Mouse (Mus musculus): ENCODE measurements around the gene Plod2. TPM values are rescaled to one million over a fixed set of nuclear protein-coding genes. Genes with fewer than 3 reads are reported as not detected.

Plod2 gene
- polyA plus RNA-seq, 1 experiment from 2014 or later, result 42.1 TPM

- H3K4me3 ChIP-seq (ENCODE audit: low read length), result no peak overlapping the region
- no peaks in the 10 kb centered on the region for H3K36me3 ChIP-seq (ENCODE audit: insufficient read depth, low read length)
- no peak overlapping the region for H3K4me2 ChIP-seq (replicated peaks; ENCODE audit: low read depth, low read length)
- H3K27me3 ChIP-seq (ENCODE audit: insufficient read depth, low read length), result no peaks in the 10 kb centered on the region
- H3K27ac ChIP-seq (ENCODE audit: low read length), result no peak overlapping the region
- H3K9ac ChIP-seq (replicated peaks; ENCODE audit: low read length), result no peak overlapping the region
- H3K9me3 ChIP-seq (ENCODE audit: low read length), result no peaks in the 10 kb centered on the region; the same call in 1 of the 2 replicates
- 70% methylated on average over 3 of the region's 3 CpGs for WGBS
- H3K4me1 ChIP-seq (ENCODE audit: insufficient read depth, low read length), result peaks cover 9% of the 10 kb centered on the region
- no peak for ATAC-seq (ENCODE audit: low FRiP score, low TSS enrichment)
These were observed 24.2 kb downstream of the Plod2 start for GRCm38 (mm10) chr9:92566234-92566633.

DNA sequence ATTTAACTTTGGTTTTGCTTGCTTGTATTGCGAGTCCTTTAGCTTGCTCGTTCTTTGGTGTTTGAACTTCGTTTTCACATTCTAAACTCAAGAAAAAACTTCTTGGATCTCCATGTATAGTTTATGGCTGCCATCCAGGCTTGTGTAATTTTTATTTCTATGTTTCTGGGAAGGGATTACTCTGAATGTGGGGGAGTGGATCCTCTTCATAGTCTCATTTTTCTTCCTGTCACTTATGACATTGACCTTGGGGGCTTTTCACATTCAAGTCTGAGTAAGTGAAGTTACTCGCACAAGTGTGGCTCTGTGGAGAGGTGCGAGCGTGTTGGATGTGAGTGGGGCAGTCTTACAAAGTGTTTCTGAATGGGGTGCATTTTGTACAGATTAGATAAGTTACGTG, 25.5 kb downstream of the Plod2 start:
- no peaks in the 10 kb centered on the region for H3K36me3 ChIP-seq (ENCODE audit: insufficient read depth, low read length)
- H3K4me3 ChIP-seq (ENCODE audit: low read length), result no peak overlapping the region
- WGBS, result 67% methylated on average over 7 of the region's 7 CpGs

DNA sequence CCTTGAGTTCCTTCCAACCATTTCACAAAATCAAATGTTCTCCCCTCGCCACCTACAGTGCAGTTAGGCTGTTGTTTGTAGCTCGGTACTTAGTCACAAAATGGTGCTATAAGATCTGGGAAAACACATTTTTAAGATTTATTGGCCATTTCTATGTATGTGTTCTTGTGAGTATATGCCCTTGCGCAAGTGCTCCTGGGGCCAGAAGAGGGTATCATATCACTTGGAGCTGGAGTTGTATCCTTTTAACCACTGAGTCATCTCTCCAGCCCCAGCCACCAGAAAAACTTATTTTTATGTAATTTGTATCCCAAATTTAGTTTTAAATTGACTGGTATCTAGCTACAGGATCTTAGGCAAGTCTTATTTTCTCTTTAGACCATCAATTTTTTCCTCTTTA, 26.8 kb downstream of the Plod2 start:
- Histone ChIP-seq H3K36me3 (ENCODE audit: insufficient read depth, low read length) (no peaks in the 10 kb centered on the region), H3K4me3 (ENCODE audit: low read length) (no peak overlapping the region), H3K4me2 (replicated peaks; ENCODE audit: low read depth, low read length) (no peak overlapping the region), H3K9ac (replicated peaks; ENCODE audit: low read length) (no peak overlapping the region), H3K4me1 (ENCODE audit: insufficient read depth, low read length) (peaks cover 7% of the 10 kb centered on the region; the same call in 1 of the 2 replicates), H3K9me3 (ENCODE audit: low read length) (no peaks in the 10 kb centered on the region; the same call in 1 of the 2 replicates), H3K27me3 (ENCODE audit: insufficient read depth, low read length) (no peaks in the 10 kb centered on the region), H3K27ac (ENCODE audit: low read length) (no peak overlapping the region)
- 97% methylated on average over 3 of the region's 3 CpGs for WGBS
- no peak for ATAC-seq (ENCODE audit: low FRiP score, low TSS enrichment)

More for the DNA sequence above, 25.5 kb downstream of the Plod2 start:
- H3K9me3 ChIP-seq (ENCODE audit: low read length), result no peaks in the 10 kb centered on the region; the same call in 1 of the 2 replicates
- H3K4me1 ChIP-seq (ENCODE audit: insufficient read depth, low read length), result peaks cover 7% of the 10 kb centered on the region; the same call in 1 of the 2 replicates
- H3K27ac ChIP-seq (ENCODE audit: low read length), result no peak overlapping the region
- H3K4me2 ChIP-seq (replicated peaks; ENCODE audit: low read depth, low read length), result no peak overlapping the region
- no peak for ATAC-seq (ENCODE audit: low FRiP score, low TSS enrichment)
- no peaks in the 10 kb centered on the region for H3K27me3 ChIP-seq (ENCODE audit: insufficient read depth, low read length)
- no peak overlapping the region for H3K9ac ChIP-seq (replicated peaks; ENCODE audit: low read length)

DNA sequence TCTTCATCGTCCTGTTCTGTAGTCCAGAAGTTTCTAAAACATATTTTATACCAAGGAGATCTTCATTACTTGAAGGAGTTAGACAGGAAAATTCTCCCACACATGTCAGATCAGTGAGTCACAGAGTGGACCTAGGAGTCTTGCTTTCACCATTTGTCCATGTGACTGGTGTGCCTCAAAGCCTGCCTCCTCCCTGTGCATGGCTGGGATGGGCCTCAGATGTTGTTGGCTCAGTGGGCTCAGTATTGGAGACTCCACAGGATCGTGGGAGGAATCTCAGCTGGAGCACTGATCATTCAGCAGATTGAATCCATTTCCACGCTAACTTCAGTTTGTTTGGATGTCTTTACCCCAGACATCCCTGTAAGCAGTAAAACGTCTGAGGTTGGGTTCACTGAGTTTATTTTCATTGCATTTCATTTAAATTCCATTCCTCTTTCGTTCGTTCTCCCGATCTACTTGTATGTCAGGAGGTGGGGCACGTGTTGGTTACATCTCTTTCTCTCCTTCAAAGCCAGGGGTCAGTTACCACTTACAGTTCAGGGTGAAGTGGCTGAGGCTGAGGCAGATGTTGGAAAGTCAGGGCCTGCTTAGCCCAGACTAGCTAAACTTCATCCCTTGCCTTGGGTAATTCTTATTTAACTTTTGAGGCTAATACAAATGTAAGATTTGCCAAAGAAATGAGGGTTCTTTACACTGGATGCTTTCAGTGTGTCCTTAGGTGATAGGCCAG, 30.5 kb downstream of the Plod2 start:
- no peak overlapping the region for H3K4me3 ChIP-seq (ENCODE audit: low read length)
- no peak for ATAC-seq (ENCODE audit: low FRiP score, low TSS enrichment)
- no peaks in the 10 kb centered on the region for H3K27me3 ChIP-seq (ENCODE audit: insufficient read depth, low read length)
- 44% methylated on average over 8 of the region's 8 CpGs for WGBS
- 0 out of 2 replicates have a peak, but pooled peaks cover 3% of the 10 kb centered on the region for H3K36me3 ChIP-seq (ENCODE audit: insufficient read depth, low read length)
- H3K9me3 ChIP-seq (ENCODE audit: low read length), result no peaks in the 10 kb centered on the region
- no peak overlapping the region for H3K4me2 ChIP-seq (replicated peaks; ENCODE audit: low read depth, low read length)
- H3K27ac ChIP-seq (ENCODE audit: low read length), result no peak overlapping the region
- H3K4me1 ChIP-seq (ENCODE audit: insufficient read depth, low read length), result no peaks in the 10 kb centered on the region; the same call in 1 of the 2 replicates
- H3K9ac ChIP-seq (replicated peaks; ENCODE audit: low read length), result no peak overlapping the region

DNA sequence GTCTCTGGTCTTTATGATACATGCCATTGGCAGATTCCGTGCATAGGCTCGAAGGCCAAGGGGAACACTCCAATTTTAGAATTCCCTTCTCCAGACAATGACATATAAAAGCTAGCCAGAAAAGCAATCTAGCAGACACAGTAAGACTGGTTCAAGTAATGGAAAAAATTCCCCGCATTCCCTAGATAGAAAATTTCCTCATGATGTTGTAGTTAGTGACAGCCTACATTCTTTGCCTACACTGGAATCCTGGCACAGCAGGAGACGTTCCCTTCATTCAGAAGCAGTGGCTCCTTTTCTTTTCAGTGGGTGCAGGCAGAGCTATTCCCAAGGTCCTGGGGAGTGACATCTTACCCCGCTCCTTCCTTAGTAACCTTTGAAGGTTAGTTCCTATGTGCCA, 41.9 kb downstream of the Plod2 start:
- no peaks in the 10 kb centered on the region for H3K9me3 ChIP-seq (ENCODE audit: low read length)
- no peak overlapping the region for H3K4me2 ChIP-seq (replicated peaks; ENCODE audit: low read depth, low read length)
- no peak overlapping the region for H3K4me3 ChIP-seq (ENCODE audit: low read length)
- peaks cover 10% of the 10 kb centered on the region for H3K36me3 ChIP-seq (ENCODE audit: insufficient read depth, low read length)
- H3K27ac ChIP-seq (ENCODE audit: low read length), result no peak overlapping the region
- no peak overlapping the region for H3K9ac ChIP-seq (replicated peaks; ENCODE audit: low read length)
- ATAC-seq (ENCODE audit: low FRiP score, low TSS enrichment), result no peak
- H3K4me1 ChIP-seq (ENCODE audit: insufficient read depth, low read length), result no peaks in the 10 kb centered on the region
- H3K27me3 ChIP-seq (ENCODE audit: insufficient read depth, low read length), result no peaks in the 10 kb centered on the region
- 93% methylated on average over 5 of the region's 5 CpGs for WGBS

GRCm38 (mm10) chr9:92586025-92586424, 44.0 kb downstream of the Plod2 start:
- H3K4me1 ChIP-seq (ENCODE audit: insufficient read depth, low read length), result no peaks in the 10 kb centered on the region
- 80% methylated on average over 1 of the region's 1 CpGs for WGBS
- no peak overlapping the region for H3K9ac ChIP-seq (replicated peaks; ENCODE audit: low read length)
- no peaks in the 10 kb centered on the region for H3K27me3 ChIP-seq (ENCODE audit: insufficient read depth, low read length)
- peaks cover 10% of the 10 kb centered on the region for H3K36me3 ChIP-seq (ENCODE audit: insufficient read depth, low read length)
- H3K4me2 ChIP-seq (replicated peaks; ENCODE audit: low read depth, low read length), result no peak overlapping the region
- no peak for ATAC-seq (ENCODE audit: low FRiP score, low TSS enrichment)
- H3K9me3 ChIP-seq (ENCODE audit: low read length), result no peaks in the 10 kb centered on the region
- H3K27ac ChIP-seq (ENCODE audit: low read length), result no peak overlapping the region
- H3K4me3 ChIP-seq (ENCODE audit: low read length), result no peak overlapping the region

DNA sequence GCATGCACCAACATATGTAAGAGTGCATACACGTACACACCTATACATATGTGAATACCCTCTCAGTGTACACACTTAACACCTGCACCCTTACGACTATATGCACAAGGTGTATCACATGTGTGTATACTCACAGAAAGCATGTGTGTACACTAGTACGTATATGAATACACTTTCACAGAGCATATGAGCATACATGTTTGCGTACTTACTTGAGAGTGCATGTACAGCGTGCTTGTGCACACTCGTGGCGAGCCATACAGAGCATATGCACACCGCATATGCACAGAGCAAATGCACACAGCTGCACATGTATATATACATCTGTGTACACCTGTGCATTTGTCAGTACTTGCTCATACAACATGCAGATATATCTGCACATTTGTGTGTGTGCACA, 45.4 kb downstream of the Plod2 start:
- Histone ChIP-seq H3K4me2 (replicated peaks; ENCODE audit: low read depth, low read length) (no peak overlapping the region), H3K27ac (ENCODE audit: low read length) (no peak overlapping the region), H3K9me3 (ENCODE audit: low read length) (no peaks in the 10 kb centered on the region), H3K9ac (replicated peaks; ENCODE audit: low read length) (no peak overlapping the region), H3K27me3 (ENCODE audit: insufficient read depth, low read length) (no peaks in the 10 kb centered on the region), H3K36me3 (ENCODE audit: insufficient read depth, low read length) (peaks cover 10% of the 10 kb centered on the region), H3K4me3 (ENCODE audit: low read length) (no peak overlapping the region), H3K4me1 (ENCODE audit: insufficient read depth, low read length) (no peaks in the 10 kb centered on the region)
- no peak for ATAC-seq (ENCODE audit: low FRiP score, low TSS enrichment)
- 96% methylated on average over 8 of the region's 8 CpGs for WGBS

DNA sequence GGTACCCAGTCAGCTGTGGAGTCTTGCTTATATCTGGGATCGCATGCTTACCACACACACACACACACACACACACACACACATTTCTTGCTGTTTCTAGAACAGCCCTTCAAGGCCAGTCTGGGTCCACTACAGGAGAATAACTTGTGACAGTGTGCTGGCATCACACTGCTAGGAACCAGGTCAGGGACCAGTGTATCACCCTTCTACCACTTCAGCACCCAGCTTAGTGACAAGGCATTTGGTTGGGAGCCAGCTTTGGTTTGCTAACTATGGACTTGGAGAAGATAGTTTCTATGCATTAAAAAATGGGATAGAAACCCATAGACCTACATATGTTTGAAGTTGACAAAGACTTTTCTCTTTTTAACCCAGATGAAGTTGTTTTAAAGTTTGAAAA, 46.2 kb downstream of the Plod2 start:
- Histone ChIP-seq H3K9me3 (ENCODE audit: low read length) (no peaks in the 10 kb centered on the region), H3K4me2 (replicated peaks; ENCODE audit: low read depth, low read length) (no peak overlapping the region), H3K36me3 (ENCODE audit: insufficient read depth, low read length) (peaks cover 11% of the 10 kb centered on the region), H3K9ac (replicated peaks; ENCODE audit: low read length) (no peak overlapping the region), H3K27ac (ENCODE audit: low read length) (no peak overlapping the region), H3K4me1 (ENCODE audit: insufficient read depth, low read length) (no peaks in the 10 kb centered on the region), H3K27me3 (ENCODE audit: insufficient read depth, low read length) (no peaks in the 10 kb centered on the region), H3K4me3 (ENCODE audit: low read length) (no peak overlapping the region)
- ATAC-seq (ENCODE audit: low FRiP score, low TSS enrichment), result no peak
- 68% methylated on average over 1 of the region's 1 CpGs for WGBS

- Histone ChIP-seq H3K27me3 (ENCODE audit: insufficient read depth, low read length) (no peaks in the 10 kb centered on the region), H3K36me3 (ENCODE audit: insufficient read depth, low read length) (peaks cover 14% of the 10 kb centered on the region), H3K9ac (replicated peaks; ENCODE audit: low read length) (no peak overlapping the region), H3K9me3 (ENCODE audit: low read length) (no peaks in the 10 kb centered on the region), H3K4me2 (replicated peaks; ENCODE audit: low read depth, low read length) (no peak overlapping the region), H3K4me1 (ENCODE audit: insufficient read depth, low read length) (no peaks in the 10 kb centered on the region), H3K4me3 (ENCODE audit: low read length) (no peak overlapping the region), H3K27ac (ENCODE audit: low read length) (no peak overlapping the region)
- no peak for ATAC-seq (ENCODE audit: low FRiP score, low TSS enrichment)
- 88% methylated on average over 5 of the region's 5 CpGs for WGBS
These were observed 47.0 kb downstream of the Plod2 start for GRCm38 (mm10) chr9:92589021-92589420.

DNA sequence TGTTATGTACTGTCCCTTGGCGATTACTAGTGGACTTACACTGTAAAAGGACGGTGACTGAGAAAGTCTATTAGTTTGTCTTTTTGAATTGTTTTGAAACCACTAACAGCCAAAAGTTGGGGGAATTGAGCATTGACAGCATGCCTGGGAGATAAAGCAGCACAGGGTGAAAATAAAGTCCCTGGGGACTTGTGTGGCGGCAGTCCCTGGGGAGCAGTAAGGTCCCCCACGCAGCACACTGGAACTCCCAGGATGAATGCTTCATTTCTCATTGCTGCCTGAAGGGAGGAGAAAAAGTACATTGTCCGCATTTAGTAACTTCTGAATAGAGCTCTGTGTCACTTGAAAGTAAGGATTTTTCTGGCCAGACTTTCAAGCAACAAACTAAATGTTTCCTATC, 49.5 kb downstream of the Plod2 start:
- Histone ChIP-seq H3K9ac (replicated peaks; ENCODE audit: low read length) (no peak overlapping the region), H3K36me3 (ENCODE audit: insufficient read depth, low read length) (peaks cover 18% of the 10 kb centered on the region), H3K4me3 (ENCODE audit: low read length) (no peak overlapping the region), H3K27ac (ENCODE audit: low read length) (no peak overlapping the region), H3K4me2 (replicated peaks; ENCODE audit: low read depth, low read length) (no peak overlapping the region), H3K4me1 (ENCODE audit: insufficient read depth, low read length) (no peaks in the 10 kb centered on the region), H3K9me3 (ENCODE audit: low read length) (no peaks in the 10 kb centered on the region), H3K27me3 (ENCODE audit: insufficient read depth, low read length) (no peaks in the 10 kb centered on the region)
- WGBS, result 89% methylated on average over 5 of the region's 5 CpGs
- no peak for ATAC-seq (ENCODE audit: low FRiP score, low TSS enrichment)
